Mouse (Mus musculus): ENCODE data around the gene Prtn3. TPM values are rescaled to one million over a fixed set of nuclear protein-coding genes. Genes with fewer than 3 reads are reported as not detected.

Prtn3 gene
- polyA plus RNA-seq, 1 experiment from 2014 or later: 12.8 TPM

GRCm38 (mm10) chr10:79846553-79846952 is 27.7 kb upstream of the Prtn3 start:
- no peak overlapping the region for H3K4me2 ChIP-seq
- H3K4me3 ChIP-seq: no peak overlapping the region
- H3K9me3 ChIP-seq (replicated peaks): no peaks in the 10 kb centered on the region
- no peak for ATAC-seq
- no peak overlapping the region for H3K9ac ChIP-seq
- no peak overlapping the region for H3K27ac ChIP-seq
- H3K27me3 ChIP-seq: no peaks in the 10 kb centered on the region
- H3K36me3 ChIP-seq (ENCODE audit: poor library complexity, severe bottlenecking): no peaks in the 10 kb centered on the region
- H3K4me1 ChIP-seq: peaks cover 27% of the 10 kb centered on the region
- WGBS: 80% methylated on average over 5 of the region's 5 CpGs

- 88% methylated on average over 8 of the region's 8 CpGs for WGBS
- Histone ChIP-seq H3K9ac (no peak overlapping the region), H3K4me2 (no peak overlapping the region), H3K4me1 (peaks cover 30% of the 10 kb centered on the region), H3K9me3 (replicated peaks) (no peaks in the 10 kb centered on the region), H3K4me3 (no peak overlapping the region), H3K27ac (no peak overlapping the region), H3K27me3 (no peaks in the 10 kb centered on the region), H3K36me3 (ENCODE audit: poor library complexity, severe bottlenecking) (no peaks in the 10 kb centered on the region)
- no peak for ATAC-seq
Observed at GRCm38 (mm10) chr10:79849941-79850628, 24.2 kb upstream of the Prtn3 start.

GRCm38 (mm10) chr10:79851653-79852052 is 22.6 kb upstream of the Prtn3 start:
- no peaks in the 10 kb centered on the region for H3K9me3 ChIP-seq (replicated peaks)
- peak overlapping the region; percentile 79 for H3K9ac ChIP-seq
- WGBS: 83% methylated on average over 3 of the region's 3 CpGs
- H3K27ac ChIP-seq: peak overlapping the region; percentile 100
- no peak overlapping the region; the same call in 1 of the 2 replicates for H3K4me3 ChIP-seq
- H3K4me1 ChIP-seq: peaks cover 43% of the 10 kb centered on the region
- H3K36me3 ChIP-seq (ENCODE audit: poor library complexity, severe bottlenecking): peaks cover 5% of the 10 kb centered on the region
- no peaks in the 10 kb centered on the region for H3K27me3 ChIP-seq
- no peak for ATAC-seq
- H3K4me2 ChIP-seq: peak overlapping the region; percentile 91

GRCm38 (mm10) chr10:79852107-79852789 is 22.0 kb upstream of the Prtn3 start:
- no peaks in the 10 kb centered on the region for H3K9me3 ChIP-seq (replicated peaks)
- peak overlapping the region; percentile 79 for H3K9ac ChIP-seq
- H3K4me2 ChIP-seq: peak overlapping the region; percentile 91
- ATAC-seq: no peak
- peak overlapping the region; percentile 100 for H3K27ac ChIP-seq
- H3K27me3 ChIP-seq: no peaks in the 10 kb centered on the region
- H3K36me3 ChIP-seq (ENCODE audit: poor library complexity, severe bottlenecking): peaks cover 11% of the 10 kb centered on the region
- 63% methylated on average over 9 of the region's 9 CpGs for WGBS
- H3K4me1 ChIP-seq: peaks cover 49% of the 10 kb centered on the region
- H3K4me3 ChIP-seq: peak overlapping the region; percentile 100

- Histone ChIP-seq H3K4me1 (peaks cover 53% of the 10 kb centered on the region), H3K4me2 (peak overlapping the region; percentile 91), H3K9ac (peak overlapping the region; percentile 79), H3K27ac (peak overlapping the region; percentile 100), H3K36me3 (ENCODE audit: poor library complexity, severe bottlenecking) (peaks cover 17% of the 10 kb centered on the region), H3K4me3 (peak overlapping the region; percentile 100), H3K9me3 (replicated peaks) (no peaks in the 10 kb centered on the region), H3K27me3 (no peaks in the 10 kb centered on the region)
- no peak for ATAC-seq
- 19% methylated on average over 8 of the region's 8 CpGs for WGBS
Observed at GRCm38 (mm10) chr10:79852827-79853226, 21.4 kb upstream of the Prtn3 start.

- peaks cover 56% of the 10 kb centered on the region for H3K4me1 ChIP-seq
Observed at GRCm38 (mm10) chr10:79853392-79853791, 20.9 kb upstream of the Prtn3 start.

GRCm38 (mm10) chr10:79853860-79854795 is 20.1 kb upstream of the Prtn3 start, which contains the start of gene Ptbp1:
Ptbp1 (plus strand) TSS chr10:79854427.
- Histone ChIP-seq H3K36me3 (ENCODE audit: poor library complexity, severe bottlenecking) (peaks cover 30% of the 10 kb centered on the region), H3K4me2 (peak within 1 kb of the TSS; percentile 99), H3K27me3 (no peaks in the 10 kb centered on the region), H3K9ac (peak within 1 kb of the TSS; percentile 99), H3K27ac (peak within 1 kb of the TSS; percentile 100), H3K4me1 (peaks cover 64% of the 10 kb centered on the region), H3K9me3 (replicated peaks) (no peaks in the 10 kb centered on the region), H3K4me3 (peak within 1 kb of the TSS; percentile 100)
- ATAC-seq: peak; percentile 93
- under 1% methylated on average over 74 of the region's 75 CpGs for WGBS

More at GRCm38 (mm10) chr10:79853392-79853791, 20.9 kb upstream of the Prtn3 start:
- 0% methylated on average over 15 of the region's 15 CpGs for WGBS
- H3K4me2 ChIP-seq: peak overlapping the region; percentile 91
- H3K4me3 ChIP-seq: peak overlapping the region; percentile 100
- H3K27me3 ChIP-seq: no peaks in the 10 kb centered on the region
- ATAC-seq: peak; percentile 42
- peaks cover 22% of the 10 kb centered on the region for H3K36me3 ChIP-seq (ENCODE audit: poor library complexity, severe bottlenecking)
- peak overlapping the region; percentile 79 for H3K9ac ChIP-seq
- no peaks in the 10 kb centered on the region for H3K9me3 ChIP-seq (replicated peaks)
- peak overlapping the region; percentile 100 for H3K27ac ChIP-seq

- Histone ChIP-seq H3K36me3 (ENCODE audit: poor library complexity, severe bottlenecking) (peaks cover 38% of the 10 kb centered on the region), H3K4me3 (peak overlapping the region; percentile 100), H3K4me1 (peaks cover 71% of the 10 kb centered on the region), H3K27me3 (no peaks in the 10 kb centered on the region), H3K27ac (peak overlapping the region; percentile 100), H3K4me2 (peak overlapping the region; percentile 99), H3K9ac (peak overlapping the region; percentile 99), H3K9me3 (replicated peaks) (no peaks in the 10 kb centered on the region)
- peak; percentile 31 for ATAC-seq
- under 1% methylated on average over 82 of the region's 83 CpGs for WGBS
Observed at GRCm38 (mm10) chr10:79854801-79855541, 19.3 kb upstream of the Prtn3 start.

GRCm38 (mm10) chr10:79855558-79856184 is 18.6 kb upstream of the Prtn3 start:
- no peak for ATAC-seq
- WGBS: 3% methylated on average over 10 of the region's 10 CpGs
- Histone ChIP-seq H3K27me3 (no peaks in the 10 kb centered on the region), H3K36me3 (ENCODE audit: poor library complexity, severe bottlenecking) (peaks cover 45% of the 10 kb centered on the region), H3K4me2 (peak overlapping the region; percentile 99), H3K9me3 (replicated peaks) (no peaks in the 10 kb centered on the region), H3K4me3 (peak overlapping the region; percentile 100), H3K27ac (peak overlapping the region; percentile 100), H3K4me1 (peaks cover 71% of the 10 kb centered on the region), H3K9ac (peak overlapping the region; percentile 99)

- Histone ChIP-seq H3K4me1 (peaks cover 67% of the 10 kb centered on the region), H3K4me3 (peak overlapping the region; percentile 100), H3K27ac (peak overlapping the region; percentile 100), H3K36me3 (ENCODE audit: poor library complexity, severe bottlenecking) (peaks cover 51% of the 10 kb centered on the region), H3K27me3 (no peaks in the 10 kb centered on the region), H3K4me2 (peak overlapping the region; percentile 99), H3K9me3 (replicated peaks) (no peaks in the 10 kb centered on the region), H3K9ac (peak overlapping the region; percentile 99)
- no peak for ATAC-seq
- 33% methylated on average over 6 of the region's 6 CpGs for WGBS
Observed at GRCm38 (mm10) chr10:79856280-79856679, 18.0 kb upstream of the Prtn3 start.
